Mouse (Mus musculus): ENCODE measurements around the gene Hoxd3. TPM values are rescaled to one million over a fixed set of nuclear protein-coding genes. Genes with fewer than 3 reads are reported as not detected.

The Hoxd3 gene
- polyA plus RNA-seq, 1 experiment from 2014 or later: 15.8 TPM

- no peak for ATAC-seq (ENCODE audit: insufficient read depth, low FRiP score, low read depth)
- H3K4me3 ChIP-seq (replicated peaks): no peak overlapping the region
- no peak overlapping the region for H3K27ac ChIP-seq
- no peaks in the 10 kb centered on the region for H3K9me3 ChIP-seq
- no peak overlapping the region for H3K9ac ChIP-seq
- H3K27me3 ChIP-seq (replicated peaks): peaks cover 86% of the 10 kb centered on the region
- no peaks in the 10 kb centered on the region for H3K36me3 ChIP-seq
- H3K4me2 ChIP-seq: no peak overlapping the region
- 18% methylated on average over 9 of the region's 9 CpGs for WGBS
- H3K4me1 ChIP-seq: peaks cover 11% of the 10 kb centered on the region
These were observed 20.2 kb downstream of the Hoxd3 start for GRCm38 (mm10) chr2:74731799-74732512.

DNA sequence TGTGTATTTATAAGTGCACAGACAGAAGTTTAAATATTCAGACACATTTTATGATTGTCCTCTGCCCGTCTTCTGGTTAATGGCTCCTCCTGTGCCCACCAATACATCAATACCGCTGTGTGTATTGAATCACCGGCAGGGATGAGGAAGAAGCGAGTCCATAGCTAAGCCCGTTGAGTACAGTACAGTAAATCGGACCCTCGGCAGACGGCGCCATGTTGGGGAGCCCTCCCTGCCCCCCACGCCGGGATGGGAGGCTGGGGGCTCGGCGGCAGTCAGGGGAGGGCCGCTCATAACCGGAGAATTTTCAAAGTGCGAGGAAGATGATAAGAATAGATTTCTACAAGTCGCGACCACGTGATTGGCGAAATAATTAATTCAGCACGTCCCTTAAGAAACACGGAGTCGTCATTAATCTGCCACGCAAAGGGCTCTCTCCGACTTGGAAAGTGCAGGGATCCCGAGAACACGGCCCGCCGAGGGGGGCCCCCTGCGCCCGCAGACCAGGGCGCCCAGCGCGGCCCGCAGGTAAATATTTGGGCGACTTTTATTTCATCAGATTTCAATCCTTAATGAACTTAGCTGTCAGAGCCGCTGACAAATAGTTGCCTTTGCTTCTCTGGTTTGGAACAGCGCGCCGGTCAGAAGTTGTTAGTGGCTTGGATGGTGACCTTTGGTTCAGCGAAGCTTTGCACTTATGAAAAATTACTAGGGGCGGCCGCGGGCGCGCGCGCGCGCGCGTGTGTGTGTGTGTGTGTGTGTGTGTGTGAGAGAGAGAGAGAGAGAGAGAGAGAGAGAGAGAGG lies 21.0 kb downstream of the Hoxd3 start:
- Histone ChIP-seq H3K9me3 (no peaks in the 10 kb centered on the region), H3K4me2 (peak overlapping the region; percentile 38; the same call in 1 of the 2 replicates), H3K4me1 (0 out of 2 replicates have a peak, but pooled peaks cover 6% of the 10 kb centered on the region), H3K27me3 (replicated peaks) (peaks cover 86% of the 10 kb centered on the region), H3K36me3 (no peaks in the 10 kb centered on the region), H3K4me3 (replicated peaks) (peak overlapping the region; percentile 23), H3K27ac (no peak overlapping the region), H3K9ac (no peak overlapping the region)
- whole genome bisulfite sequencing: 2% methylated on average over 52 of the region's 52 CpGs
- no peak for ATAC-seq (ENCODE audit: insufficient read depth, low FRiP score, low read depth)

DNA sequence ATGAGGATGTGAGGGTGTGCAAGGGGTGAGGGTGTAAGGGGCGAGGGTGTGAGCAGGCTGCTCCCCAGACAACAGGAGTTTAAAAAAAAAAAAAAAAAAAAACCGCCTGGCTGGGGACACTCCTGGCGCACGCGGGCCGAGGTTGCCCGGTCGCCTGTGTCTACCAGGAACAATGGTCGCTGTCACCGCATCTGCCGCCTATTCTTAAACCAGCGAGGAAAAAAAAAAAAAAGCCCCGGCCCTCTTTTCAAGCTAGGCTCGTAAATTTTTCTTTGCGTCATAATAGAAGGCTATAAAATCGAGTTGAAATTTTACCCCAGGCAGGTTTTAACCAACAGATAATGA lies 21.6 kb downstream of the Hoxd3 start:
- H3K4me3 ChIP-seq (replicated peaks): no peak overlapping the region
- peak overlapping the region; percentile 38; the same call in 1 of the 2 replicates for H3K4me2 ChIP-seq
- 6% methylated on average over 16 of the region's 16 CpGs for WGBS
- no peak overlapping the region for H3K27ac ChIP-seq
- H3K9me3 ChIP-seq: no peaks in the 10 kb centered on the region
- no peaks in the 10 kb centered on the region for H3K36me3 ChIP-seq
- H3K9ac ChIP-seq: no peak overlapping the region
- H3K4me1 ChIP-seq: 0 out of 2 replicates have a peak, but pooled peaks cover 6% of the 10 kb centered on the region
- no peak for ATAC-seq (ENCODE audit: insufficient read depth, low FRiP score, low read depth)
- H3K27me3 ChIP-seq (replicated peaks): peaks cover 86% of the 10 kb centered on the region

DNA sequence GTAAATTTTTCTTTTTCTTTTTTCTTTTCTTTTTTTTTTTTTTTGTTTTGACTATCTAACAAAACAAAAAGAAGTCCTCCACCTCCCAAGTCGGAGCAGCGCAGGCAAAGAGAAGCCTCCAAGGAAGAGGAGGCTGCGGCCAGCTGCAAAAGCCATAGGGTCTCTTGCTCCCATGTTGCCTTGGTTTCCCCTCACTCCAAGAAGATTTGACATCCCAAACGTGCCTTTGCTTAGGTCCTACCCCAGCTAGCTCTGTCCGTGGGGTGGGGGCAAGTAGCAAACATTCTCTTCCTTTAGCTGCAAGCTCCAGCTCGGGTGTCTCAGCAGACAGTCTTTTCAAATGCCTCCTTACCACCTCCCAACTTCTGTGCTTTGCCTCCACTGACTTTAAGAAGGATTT lies 22.0 kb downstream of the Hoxd3 start:
- Histone ChIP-seq H3K36me3 (no peaks in the 10 kb centered on the region), H3K4me1 (0 out of 2 replicates have a peak, but pooled peaks cover 6% of the 10 kb centered on the region), H3K27me3 (replicated peaks) (peaks cover 86% of the 10 kb centered on the region), H3K9ac (no peak overlapping the region), H3K27ac (no peak overlapping the region), H3K4me3 (replicated peaks) (no peak overlapping the region), H3K4me2 (no peak overlapping the region), H3K9me3 (no peaks in the 10 kb centered on the region)
- 9% methylated on average over 6 of the region's 6 CpGs for WGBS
- no peak for ATAC-seq (ENCODE audit: insufficient read depth, low FRiP score, low read depth)

- Histone ChIP-seq H3K9ac (no peak overlapping the region), H3K9me3 (no peaks in the 10 kb centered on the region), H3K27ac (no peak overlapping the region), H3K4me3 (replicated peaks) (no peak overlapping the region), H3K4me1 (0 out of 2 replicates have a peak, but pooled peaks cover 6% of the 10 kb centered on the region), H3K27me3 (replicated peaks) (peaks cover 89% of the 10 kb centered on the region), H3K36me3 (no peaks in the 10 kb centered on the region), H3K4me2 (no peak overlapping the region)
- WGBS: 7% methylated on average over 13 of the region's 13 CpGs
- ATAC-seq (ENCODE audit: insufficient read depth, low FRiP score, low read depth): no peak
These were observed 22.7 kb downstream of the Hoxd3 start for GRCm38 (mm10) chr2:74734451-74734850.

DNA sequence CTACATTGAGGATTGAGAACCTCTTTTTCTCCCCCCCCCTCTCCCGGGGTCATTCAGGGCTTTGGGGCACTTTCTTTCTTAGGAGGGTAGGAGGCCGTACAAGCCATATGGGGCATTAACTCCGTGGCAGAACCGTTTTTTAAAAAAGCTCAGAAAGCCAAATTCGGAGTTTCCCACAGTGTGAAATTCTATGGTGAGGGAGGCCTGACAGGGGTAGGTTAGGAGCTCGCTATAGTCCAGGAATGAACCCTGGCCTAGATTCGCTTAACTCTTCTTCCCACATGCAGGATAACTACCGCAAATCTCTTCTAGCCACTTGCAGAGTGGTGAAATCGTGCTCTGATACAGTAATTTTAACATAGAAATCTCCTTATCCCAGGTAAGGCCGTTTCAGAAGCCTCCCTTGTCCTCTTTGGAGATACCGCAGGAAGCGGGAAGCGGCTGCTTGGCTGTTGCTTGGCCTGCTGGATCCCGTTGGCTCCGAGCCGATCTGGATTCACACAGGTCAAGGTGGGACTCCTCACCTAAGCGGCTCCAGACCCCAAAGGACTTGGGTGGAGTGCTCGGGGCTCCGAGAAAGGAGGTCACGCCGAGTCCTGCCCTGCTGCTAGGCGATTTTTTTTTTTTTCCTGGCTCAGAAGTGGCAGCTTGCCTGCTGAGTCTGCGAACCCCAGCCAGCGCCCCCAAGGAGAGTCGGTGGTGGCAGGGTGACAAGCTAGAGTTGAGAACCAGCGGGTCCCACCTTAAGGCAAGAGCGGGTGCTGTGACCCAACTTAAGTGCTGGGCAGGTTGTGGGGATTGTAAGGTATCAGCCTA lies 23.5 kb downstream of the Hoxd3 start:
- H3K4me2 ChIP-seq: no peak overlapping the region
- no peaks in the 10 kb centered on the region for H3K36me3 ChIP-seq
- H3K4me1 ChIP-seq: 0 out of 2 replicates have a peak, but pooled peaks cover 6% of the 10 kb centered on the region
- no peak overlapping the region for H3K27ac ChIP-seq
- no peak overlapping the region for H3K9ac ChIP-seq
- H3K4me3 ChIP-seq (replicated peaks): peak overlapping the region; percentile 23; the same call in 1 of the 2 replicates
- WGBS: 10% methylated on average over 27 of the region's 27 CpGs
- H3K27me3 ChIP-seq (replicated peaks): peaks cover 93% of the 10 kb centered on the region
- no peak for ATAC-seq (ENCODE audit: insufficient read depth, low FRiP score, low read depth)
- H3K9me3 ChIP-seq: no peaks in the 10 kb centered on the region

- WGBS: 4% methylated on average over 42 of the region's 42 CpGs
- Histone ChIP-seq H3K4me3 (replicated peaks) (peak overlapping the region; percentile 23), H3K27me3 (replicated peaks) (peaks cover 91% of the 10 kb centered on the region), H3K9me3 (no peaks in the 10 kb centered on the region), H3K4me2 (peak overlapping the region; percentile 36), H3K27ac (no peak overlapping the region), H3K36me3 (no peaks in the 10 kb centered on the region), H3K4me1 (0 out of 2 replicates have a peak, but pooled peaks cover 6% of the 10 kb centered on the region), H3K9ac (no peak overlapping the region)
- ATAC-seq (ENCODE audit: insufficient read depth, low FRiP score, low read depth): no peak
These were observed 24.3 kb downstream of the Hoxd3 start for GRCm38 (mm10) chr2:74735851-74736687.

- 6% methylated on average over 15 of the region's 15 CpGs for WGBS
- Histone ChIP-seq H3K9ac (no peak overlapping the region), H3K4me3 (replicated peaks) (peak overlapping the region; percentile 23), H3K9me3 (no peaks in the 10 kb centered on the region), H3K27me3 (replicated peaks) (peaks cover 91% of the 10 kb centered on the region), H3K4me2 (peak overlapping the region; percentile 36; the same call in 1 of the 2 replicates), H3K4me1 (0 out of 2 replicates have a peak, but pooled peaks cover 6% of the 10 kb centered on the region), H3K36me3 (no peaks in the 10 kb centered on the region), H3K27ac (no peak overlapping the region)
- ATAC-seq (ENCODE audit: insufficient read depth, low FRiP score, low read depth): no peak
These were observed 25.2 kb downstream of the Hoxd3 start for GRCm38 (mm10) chr2:74736688-74737577.

DNA sequence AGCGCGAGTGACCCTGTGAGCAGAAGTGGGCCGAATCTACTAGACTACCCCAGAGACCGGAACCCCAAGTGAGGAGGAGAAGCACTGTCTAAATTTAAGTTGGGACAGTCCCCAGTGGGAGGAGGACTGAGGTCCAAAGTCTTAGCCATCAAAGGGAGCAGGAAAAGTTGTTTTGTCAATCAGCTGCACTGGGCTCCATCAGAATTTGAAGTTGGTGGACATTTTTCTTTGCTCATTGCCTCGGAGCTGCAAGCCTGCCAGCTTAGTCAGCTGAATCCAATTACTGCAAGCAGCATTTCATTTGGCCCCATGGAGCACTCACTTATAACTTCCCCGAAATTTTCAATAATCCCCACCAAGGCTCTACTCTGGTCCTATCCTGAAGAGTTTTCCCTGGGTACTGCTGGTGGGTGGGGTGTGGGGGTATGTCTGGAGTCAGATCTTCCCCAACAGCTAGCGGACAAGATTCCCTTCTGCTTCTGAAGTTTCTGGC lies 25.9 kb downstream of the Hoxd3 start:
- ATAC-seq (ENCODE audit: insufficient read depth, low FRiP score, low read depth): no peak
- Histone ChIP-seq H3K9me3 (no peaks in the 10 kb centered on the region), H3K4me2 (no peak overlapping the region), H3K4me3 (replicated peaks) (0 out of 2 replicates have a peak overlapping the region, but pooled peaks have one; percentile 0), H3K9ac (no peak overlapping the region), H3K27me3 (replicated peaks) (peaks cover 91% of the 10 kb centered on the region), H3K27ac (no peak overlapping the region), H3K36me3 (no peaks in the 10 kb centered on the region), H3K4me1 (0 out of 2 replicates have a peak, but pooled peaks cover 6% of the 10 kb centered on the region)
- WGBS: 16% methylated on average over 7 of the region's 7 CpGs

Measured in stomach, embryonic 15.5 days (tissue).